Mouse (Mus musculus): ENCODE results near the gene Sdk2. TPM values are rescaled to one million over a fixed set of nuclear protein-coding genes. Genes with fewer than 3 reads are reported as not detected.
A peak's percentile ranks its signal among the peaks of the same experiment; 100 is the strongest.

Gene Sdk2
- total and polyA plus RNA-seq, 3 experiments, result 1.2 to 4.8 (median 1.3) TPM

- no peak overlapping the region for H3K9ac ChIP-seq (ENCODE audit: insufficient read depth, low read depth)
Measured at GRCm38 (mm10) chr11:113733631-113734364, 333.0 kb downstream of the Sdk2 start.

DNA sequence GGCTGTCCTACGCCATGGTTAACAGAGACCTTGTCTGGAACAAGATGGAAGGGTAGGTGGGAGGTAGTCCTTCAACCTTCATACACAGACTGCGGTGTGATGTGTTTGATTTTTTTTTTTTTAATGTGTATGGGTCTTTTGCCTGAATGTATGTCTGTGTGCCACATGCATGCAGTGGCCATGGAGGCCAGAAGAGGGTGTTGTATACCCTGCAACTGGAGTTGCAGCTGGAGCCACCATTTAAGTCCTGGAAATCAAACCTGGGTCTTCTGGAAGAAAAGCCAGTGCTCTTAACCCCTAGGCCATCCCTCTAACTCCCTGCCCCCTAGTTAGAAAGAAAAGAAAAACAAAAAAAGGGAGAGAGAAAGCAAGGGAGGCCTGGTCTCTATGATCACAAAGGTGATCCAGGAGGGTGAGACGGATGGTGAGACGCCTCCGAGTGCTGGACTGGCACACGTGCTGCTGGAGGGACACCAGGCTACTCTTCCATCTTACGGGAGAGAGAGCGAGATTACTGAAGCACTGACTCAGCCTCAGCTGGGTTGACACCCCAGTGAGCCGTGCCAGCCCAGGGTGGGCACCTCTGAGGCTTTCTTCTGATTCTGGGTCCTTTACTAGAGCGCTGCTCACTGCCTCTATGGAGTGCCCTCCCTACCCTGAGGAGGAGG is 334.8 kb downstream of the Sdk2 start:
- Histone ChIP-seq H3K27ac (ENCODE audit: insufficient read depth, low read depth) (no peak overlapping the region), H3K4me3 (replicated peaks in 1 of 3; ENCODE audit: low read depth in 2 of 3, low read length in 2 of 3, poor library complexity in 1 of 3) (no peak overlapping the region), H3K79me2 (replicated peaks; ENCODE audit: control insufficient read depth, extremely low read depth, insufficient read depth, poor library complexity, severe bottlenecking) (no peaks in the 10 kb centered on the region), H3K4me2 (ENCODE audit: insufficient read depth, low read depth, poor library complexity, severe bottlenecking) (no peak overlapping the region), H3K4me1 (ENCODE audit: control insufficient read depth in 1 of 2, insufficient read depth in 2 of 2) (peaks cover 0 to 39% of the 10 kb centered on the region in 2 experiments; a peak in 2 of 4 replicates), H3K36me3 (replicated peaks in 1 of 2; ENCODE audit: control insufficient read depth in 1 of 2, insufficient read depth in 1 of 2, low read length in 1 of 2) (peaks cover 6 to 30% of the 10 kb centered on the region in 2 experiments), H3K9me3 (replicated peaks; ENCODE audit: low read length) (peaks cover 7% of the 10 kb centered on the region), H3K27me3 (replicated peaks) (no peaks in the 10 kb centered on the region), H3K9ac (ENCODE audit: insufficient read depth, low read depth) (no peak overlapping the region)
- in situ Hi-C loops (cut with MboI; ENCODE audit: low pct_ligation_motif_present, low pct_unique_long_range_greater_than_20kb, low sequenced_read_pairs), result no loop called here
- dilution Hi-C loops (cut with MboI; ENCODE audit: extremely low pct_ligation_motif_present, extremely low pct_unique_long_range_greater_than_20kb, low sequenced_read_pairs), result no loop called here
- peak; percentile 23; the same call in 1 of the 2 replicates for TF ChIP-seq SMC3 (IDR thresholded peaks at IDR 0.05; ENCODE audit: low read depth, low read length)
- TF ChIP-seq E2F4 (IDR thresholded peaks at IDR 0.05; ENCODE audit: insufficient replicate concordance, low read depth, low read length), result no peak
- TF ChIP-seq RAD21 (IDR thresholded peaks at IDR 0.05; ENCODE audit: low read depth, low read length), result peak; percentile 32
- peak in 1 of 2 experiments; percentile 39; a peak in 2 of 4 replicates for TF ChIP-seq CTCF (conservative IDR thresholded peaks at IDR 0.05 in 1 of 2, IDR thresholded peaks at IDR 0.05 in 1 of 2; ENCODE audit: low read depth in 2 of 2, low read length in 2 of 2)
- DNase-seq (ENCODE audit: extremely low read depth), result no peak

More at GRCm38 (mm10) chr11:113733631-113734364, 333.0 kb downstream of the Sdk2 start:
- peaks cover 3 to 44% of the 10 kb centered on the region in 2 experiments; a peak in 3 of 4 replicates for H3K4me1 ChIP-seq (ENCODE audit: control insufficient read depth in 1 of 2, insufficient read depth in 2 of 2)
- dilution Hi-C loops (cut with MboI; ENCODE audit: extremely low pct_ligation_motif_present, extremely low pct_unique_long_range_greater_than_20kb, low sequenced_read_pairs) (no loop called here), in situ Hi-C loops (cut with MboI; ENCODE audit: low pct_ligation_motif_present, low pct_unique_long_range_greater_than_20kb, low sequenced_read_pairs) (no loop called here)
- peaks cover 11% of the 10 kb centered on the region for H3K9me3 ChIP-seq (replicated peaks; ENCODE audit: low read length)
- peaks cover under 1 to 22% of the 10 kb centered on the region in 2 experiments for H3K36me3 ChIP-seq (replicated peaks in 1 of 2; ENCODE audit: control insufficient read depth in 1 of 2, insufficient read depth in 1 of 2, low read length in 1 of 2)
- H3K4me2 ChIP-seq (ENCODE audit: insufficient read depth, low read depth, poor library complexity, severe bottlenecking), result no peak overlapping the region
- no peaks in the 10 kb centered on the region for H3K79me2 ChIP-seq (replicated peaks; ENCODE audit: control insufficient read depth, extremely low read depth, insufficient read depth, poor library complexity, severe bottlenecking)
- no peaks in the 10 kb centered on the region for H3K27me3 ChIP-seq (replicated peaks)
- DNase-seq (ENCODE audit: extremely low read depth), result no peak
- H3K27ac ChIP-seq (ENCODE audit: insufficient read depth, low read depth), result no peak overlapping the region
- no peak overlapping the region for H3K4me3 ChIP-seq (replicated peaks in 1 of 3; ENCODE audit: low read depth in 2 of 3, low read length in 2 of 3, poor library complexity in 1 of 3)
- no peak for TF ChIP-seq SIN3A (IDR thresholded peaks at IDR 0.05; ENCODE audit: low read length)
- TF ChIP-seq EP300 (IDR thresholded peaks at IDR 0.05; ENCODE audit: low read length), result no peak
- TF ChIP-seq RCOR1 (conservative IDR thresholded peaks at IDR 0.05; ENCODE audit: low read depth, low read length), result no peak
- TF ChIP-seq CHD1 (IDR thresholded peaks at IDR 0.05; ENCODE audit: low read depth, low read length), result no peak
- no peak for TF ChIP-seq JUND (conservative IDR thresholded peaks at IDR 0.05; ENCODE audit: low read depth, low read length)
- TF ChIP-seq TBP (conservative IDR thresholded peaks at IDR 0.05; ENCODE audit: low read depth, low read length), result no peak
- no peak for TF ChIP-seq MAX (IDR thresholded peaks at IDR 0.05; ENCODE audit: low read length)
- no peak for TF ChIP-seq CHD2 (IDR thresholded peaks at IDR 0.05; ENCODE audit: low read length)
- no peak for TF ChIP-seq UBTF (IDR thresholded peaks at IDR 0.05; ENCODE audit: low read depth, low read length)
- no peak for TF ChIP-seq PAX5 (IDR thresholded peaks at IDR 0.05; ENCODE audit: low read length)
- TF ChIP-seq TCF12 (IDR thresholded peaks at IDR 0.05; ENCODE audit: low read depth, low read length), result no peak
- TF ChIP-seq ZMIZ1 (IDR thresholded peaks at IDR 0.05; ENCODE audit: low read depth, low read length), result no peak
- TF ChIP-seq POLR2A (IDR thresholded peaks at IDR 0.05; ENCODE audit: low read depth, low read length), result no peak
- no peak for TF ChIP-seq ZC3H11A (IDR thresholded peaks at IDR 0.05; ENCODE audit: low read depth, low read length)
- TF ChIP-seq HCFC1 (IDR thresholded peaks at IDR 0.05; ENCODE audit: low read depth, low read length), result no peak
- TF ChIP-seq MAFK (IDR thresholded peaks at IDR 0.05; ENCODE audit: insufficient replicate concordance, low read length), result no peak

Data from CH12.LX (cell line).